Mouse (Mus musculus): Measurements from ENCODE around the gene Tub.

GRCm38 (mm10) chr7:109028204-109028603 is 78.1 kb downstream of the Tub start:
- TF ChIP-seq CTCF (IDR thresholded peaks at IDR 0.05; ENCODE audit: low read depth, low read length) (peak; percentile 22), POLR2A (IDR thresholded peaks at IDR 0.05; ENCODE audit: insufficient read depth, low read length) (no peak), EP300 (IDR thresholded peaks at IDR 0.05; ENCODE audit: insufficient read depth, low read depth, low read length) (no peak)
